Mouse (Mus musculus): Measurements from ENCODE around the gene Rassf4. TPM values are rescaled to one million over a fixed set of nuclear protein-coding genes. Genes with fewer than 3 reads are reported as not detected.

Rassf4 gene
- total and polyA plus RNA-seq, 3 experiments = 17.3 to 69.0 (median 32.3) TPM

GRCm38 (mm10) chr6:116671031-116671430 is 2.7 kb downstream of the Rassf4 start:
- Histone ChIP-seq H3K4me1 (ENCODE audit: control insufficient read depth in 1 of 2, insufficient read depth in 2 of 2) (peaks cover 29 to 67% of the 10 kb centered on the region in 2 experiments), H3K27ac (ENCODE audit: insufficient read depth, low read depth) (peak overlapping the region; percentile 94), H3K36me3 (replicated peaks in 1 of 2; ENCODE audit: control insufficient read depth in 1 of 2, insufficient read depth in 1 of 2, low read length in 1 of 2) (peaks cover 4 to 19% of the 10 kb centered on the region in 2 experiments), H3K79me2 (replicated peaks; ENCODE audit: control insufficient read depth, extremely low read depth, insufficient read depth, poor library complexity, severe bottlenecking) (peaks cover 52% of the 10 kb centered on the region), H3K9ac (ENCODE audit: insufficient read depth, low read depth) (peak overlapping the region; percentile 83), H3K9me3 (replicated peaks; ENCODE audit: low read length) (no peaks in the 10 kb centered on the region), H3K4me3 (replicated peaks in 1 of 3; ENCODE audit: low read depth in 2 of 3, low read length in 2 of 3, poor library complexity in 1 of 3) (peak overlapping the region; percentile 82 to 94 (median 85)), H3K27me3 (replicated peaks) (no peaks in the 10 kb centered on the region), H3K4me2 (ENCODE audit: insufficient read depth, low read depth, poor library complexity, severe bottlenecking) (peak overlapping the region; percentile 89)
- in situ Hi-C loops (cut with MboI; ENCODE audit: low pct_ligation_motif_present, low pct_unique_long_range_greater_than_20kb, low sequenced_read_pairs) (no loop called here), dilution Hi-C loops (cut with MboI; ENCODE audit: extremely low pct_ligation_motif_present, extremely low pct_unique_long_range_greater_than_20kb, low sequenced_read_pairs) (no loop called here)
- DNase-seq (ENCODE audit: extremely low read depth) = peak; percentile 58
- peak; percentile 58; the same call in 1 of the 2 replicates for TF ChIP-seq MEF2A (IDR thresholded peaks at IDR 0.05; ENCODE audit: borderline replicate concordance, low read depth, low read length)
- TF ChIP-seq BHLHE40 (IDR thresholded peaks at IDR 0.05; ENCODE audit: low read depth, low read length) = peak; percentile 34; the same call in 1 of the 2 replicates
- no peak for TF ChIP-seq NELFE (IDR thresholded peaks at IDR 0.05; ENCODE audit: low read depth, low read length)
- TF ChIP-seq KAT2A (IDR thresholded peaks at IDR 0.05; ENCODE audit: insufficient replicate concordance, low read length) = no peak
- no peak for TF ChIP-seq PAX5 (IDR thresholded peaks at IDR 0.05; ENCODE audit: low read length)
- TF ChIP-seq JUN (IDR thresholded peaks at IDR 0.05; ENCODE audit: insufficient read depth, low read depth, low read length) = no peak
- peak in 1 of 2 experiments; percentile 56; a peak in 2 of 4 replicates for TF ChIP-seq CTCF (conservative IDR thresholded peaks at IDR 0.05 in 1 of 2, IDR thresholded peaks at IDR 0.05 in 1 of 2; ENCODE audit: low read depth in 2 of 2, low read length in 2 of 2)
- peak; percentile 22; the same call in 1 of the 2 replicates for TF ChIP-seq MAFK (IDR thresholded peaks at IDR 0.05; ENCODE audit: insufficient replicate concordance, low read length)
- TF ChIP-seq USF2 (conservative IDR thresholded peaks at IDR 0.05; ENCODE audit: low read depth, low read length) = no peak
- TF ChIP-seq MXI1 (IDR thresholded peaks at IDR 0.05; ENCODE audit: low read depth, low read length) = no peak; the same call in 1 of the 2 replicates
- TF ChIP-seq ZNF384 (IDR thresholded peaks at IDR 0.05; ENCODE audit: low read depth, low read length) = no peak
- no peak for TF ChIP-seq ZC3H11A (IDR thresholded peaks at IDR 0.05; ENCODE audit: low read depth, low read length)
- TF ChIP-seq ELF1 (IDR thresholded peaks at IDR 0.05; ENCODE audit: low read depth, low read length) = no peak
- TF ChIP-seq IRF4 (IDR thresholded peaks at IDR 0.05; ENCODE audit: low read depth, low read length) = peak; percentile 52; the same call in 1 of the 2 replicates
- no peak for TF ChIP-seq ZMIZ1 (IDR thresholded peaks at IDR 0.05; ENCODE audit: low read depth, low read length)
- TF ChIP-seq EP300 (IDR thresholded peaks at IDR 0.05; ENCODE audit: low read length) = no peak; the same call in 1 of the 2 replicates
- TF ChIP-seq CHD2 (IDR thresholded peaks at IDR 0.05; ENCODE audit: low read length) = no peak
- TF ChIP-seq TCF12 (IDR thresholded peaks at IDR 0.05; ENCODE audit: low read depth, low read length) = peak; percentile 97
- TF ChIP-seq E2F4 (IDR thresholded peaks at IDR 0.05; ENCODE audit: insufficient replicate concordance, low read depth, low read length) = no peak
- peak; percentile 53 for TF ChIP-seq SMC3 (IDR thresholded peaks at IDR 0.05; ENCODE audit: low read depth, low read length)
- no peak for TF ChIP-seq UBTF (IDR thresholded peaks at IDR 0.05; ENCODE audit: low read depth, low read length)
- peak; percentile 83 for TF ChIP-seq ETS1 (conservative IDR thresholded peaks at IDR 0.05; ENCODE audit: low read depth, low read length)
- no peak for TF ChIP-seq MAZ (IDR thresholded peaks at IDR 0.05; ENCODE audit: low read depth, low read length)
- TF ChIP-seq HCFC1 (IDR thresholded peaks at IDR 0.05; ENCODE audit: low read depth, low read length) = 0 out of 2 replicates have a peak, but pooled peaks have one; percentile 9
- no peak for TF ChIP-seq NRF1 (IDR thresholded peaks at IDR 0.05; ENCODE audit: low read depth, low read length)
- no peak for TF ChIP-seq JUND (conservative IDR thresholded peaks at IDR 0.05; ENCODE audit: low read depth, low read length)
- TF ChIP-seq CHD1 (IDR thresholded peaks at IDR 0.05; ENCODE audit: low read depth, low read length) = no peak
- TF ChIP-seq SIN3A (IDR thresholded peaks at IDR 0.05; ENCODE audit: low read length) = peak; percentile 92
- no peak for TF ChIP-seq MYC (IDR thresholded peaks at IDR 0.05; ENCODE audit: low read depth, low read length)
- TF ChIP-seq POLR2AphosphoS2 (IDR thresholded peaks at IDR 0.05; ENCODE audit: low read depth, low read length) = no peak; the same call in 1 of the 2 replicates
- TF ChIP-seq MAX (IDR thresholded peaks at IDR 0.05; ENCODE audit: low read length) = no peak
- TF ChIP-seq ZKSCAN1 (IDR thresholded peaks at IDR 0.05; ENCODE audit: borderline replicate concordance, low read depth, low read length) = no peak
- no peak for TF ChIP-seq USF1 (IDR thresholded peaks at IDR 0.05; ENCODE audit: low read depth, low read length)
- peak; percentile 36; the same call in 1 of the 2 replicates for TF ChIP-seq POLR2A (IDR thresholded peaks at IDR 0.05; ENCODE audit: low read depth, low read length)
- peak; percentile 49; the same call in 1 of the 2 replicates for TF ChIP-seq TBP (conservative IDR thresholded peaks at IDR 0.05; ENCODE audit: low read depth, low read length)
- TF ChIP-seq GABPA (IDR thresholded peaks at IDR 0.05; ENCODE audit: insufficient replicate concordance, low read depth, low read length) = no peak
- TF ChIP-seq RAD21 (IDR thresholded peaks at IDR 0.05; ENCODE audit: low read depth, low read length) = peak; percentile 46
- TF ChIP-seq RCOR1 (conservative IDR thresholded peaks at IDR 0.05; ENCODE audit: low read depth, low read length) = no peak; the same call in 1 of the 2 replicates

Data from CH12.LX (cell line).